Mouse (Mus musculus) ES-Bruce4 (cell line): ENCODE data around the gene Pakap. TPM values are rescaled to one million over a fixed set of nuclear protein-coding genes. Genes with fewer than 3 reads are reported as not detected.
A peak's percentile ranks its signal among the peaks of the same experiment; 100 is the strongest.

Experiments
- H3K27ac ChIP-seq: 2 replicates; pipeline ENCODE4 v1.5.1; 2012; ENCODE audit warnings: low read length, inconsistent platforms; ENCODE audit not compliant: insufficient read depth
- H3K27me3 ChIP-seq: 2 replicates; pipeline ENCODE4 v1.6.1; 2012; ENCODE audit warnings: mild to moderate bottlenecking, low read length, inconsistent platforms; ENCODE audit not compliant: control insufficient read depth, poor library complexity, insufficient read depth, severe bottlenecking
- H3K36me3 ChIP-seq: 2 replicates; pipeline ENCODE4 v1.6.1; 2012; ENCODE audit warnings: inconsistent platforms, mild to moderate bottlenecking, low read length, moderate library complexity; ENCODE audit not compliant: control insufficient read depth, poor library complexity, insufficient read depth, severe bottlenecking
- H3K4me1 ChIP-seq: one replicate; pipeline ENCODE4 v1.8.1; 2011; ENCODE audit warnings: low read length; ENCODE audit not compliant: control insufficient read depth, insufficient read depth
- H3K4me3 ChIP-seq: 2 replicates; pipeline ENCODE4 v1.5.1; 2011; ENCODE audit warnings: low read depth, mild to moderate bottlenecking, low read length
- H3K9ac ChIP-seq: 2 replicates; pipeline ENCODE4 v1.6.1; 2012; ENCODE audit warnings: low read depth, mild to moderate bottlenecking, inconsistent platforms; ENCODE audit not compliant: poor library complexity, severe bottlenecking
- H3K9me3 ChIP-seq: replicated peaks from 2 replicates; pipeline ENCODE4 v1.6.1; 2012; ENCODE audit warnings: mild to moderate bottlenecking, low read length, inconsistent platforms; ENCODE audit not compliant: control insufficient read depth, poor library complexity, insufficient read depth, severe bottlenecking
- CTCF ChIP-seq: IDR thresholded peaks from one replicate; pipeline ENCODE4 v1.8.1; 2011; ENCODE audit warnings: low read depth, low read length
- EP300 ChIP-seq: IDR thresholded peaks from 2 replicates; pipeline ENCODE4 v1.6.1; 2011; ENCODE audit warnings: low read depth, low read length; ENCODE audit not compliant: insufficient read depth
- POLR2A ChIP-seq: IDR thresholded peaks from one replicate; pipeline ENCODE4 v1.8.1; 2011; ENCODE audit warnings: low read length; ENCODE audit not compliant: insufficient read depth
- polyA plus RNA-seq: library from polyadenylated mRNA; stranded (reverse); fragments of >200 nt; gene quantifications from 2 replicates; pipeline ENCODE4 v1.2.4, GENCODE M21; 2011; ENCODE audit warnings: low read depth; ENCODE audit not compliant: missing spikeins, insufficient read depth, insufficient read length

The Pakap gene
- polyA plus RNA-seq, 1 experiment: 2.4 TPM

GRCm38 (mm10) chr4:57789118-57789517 lies 221.1 kb downstream of the Pakap start:
- no peak overlapping the region for H3K9ac ChIP-seq
- H3K9me3 ChIP-seq: no peaks in the 10 kb centered on the region
- no peaks in the 10 kb centered on the region; the same call in 1 of the 2 replicates for H3K27me3 ChIP-seq
- no peaks in the 10 kb centered on the region for H3K36me3 ChIP-seq
- H3K27ac ChIP-seq: peak overlapping the region; percentile 49; the same call in 1 of the 2 replicates
- peaks cover 5% of the 10 kb centered on the region for H3K4me1 ChIP-seq
- TF ChIP-seq CTCF: no peak
- TF ChIP-seq POLR2A: no peak
- TF ChIP-seq EP300: no peak
- no peak overlapping the region for H3K4me3 ChIP-seq

DNA sequence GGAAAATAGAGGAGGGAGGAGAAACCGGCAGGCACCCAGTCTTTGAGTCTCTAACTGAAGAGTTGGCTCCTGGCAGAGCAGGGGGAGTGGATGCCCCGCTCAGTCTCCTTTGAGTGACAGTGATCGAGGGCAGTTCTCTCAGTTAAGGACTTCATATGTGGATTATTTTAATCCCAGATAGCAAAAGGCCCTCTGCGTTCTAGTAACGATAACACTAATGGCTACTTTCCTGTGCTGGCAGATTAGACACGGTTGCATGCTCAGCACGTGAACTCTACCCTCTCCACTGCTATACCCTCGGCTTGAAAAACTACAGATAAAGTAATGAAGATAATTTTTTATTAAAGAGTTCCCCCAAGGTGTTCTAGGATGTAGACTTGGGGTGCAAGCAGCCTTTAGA lies 226.0 kb downstream of the Pakap start:
- Histone ChIP-seq H3K4me3 (no peak overlapping the region), H3K27me3 (no peaks in the 10 kb centered on the region), H3K4me1 (peaks cover 3% of the 10 kb centered on the region), H3K9me3 (no peaks in the 10 kb centered on the region), H3K36me3 (no peaks in the 10 kb centered on the region), H3K9ac (no peak overlapping the region; the same call in 1 of the 2 replicates), H3K27ac (peak overlapping the region; percentile 83)
- TF ChIP-seq EP300 (no peak), CTCF (no peak), POLR2A (no peak)

DNA sequence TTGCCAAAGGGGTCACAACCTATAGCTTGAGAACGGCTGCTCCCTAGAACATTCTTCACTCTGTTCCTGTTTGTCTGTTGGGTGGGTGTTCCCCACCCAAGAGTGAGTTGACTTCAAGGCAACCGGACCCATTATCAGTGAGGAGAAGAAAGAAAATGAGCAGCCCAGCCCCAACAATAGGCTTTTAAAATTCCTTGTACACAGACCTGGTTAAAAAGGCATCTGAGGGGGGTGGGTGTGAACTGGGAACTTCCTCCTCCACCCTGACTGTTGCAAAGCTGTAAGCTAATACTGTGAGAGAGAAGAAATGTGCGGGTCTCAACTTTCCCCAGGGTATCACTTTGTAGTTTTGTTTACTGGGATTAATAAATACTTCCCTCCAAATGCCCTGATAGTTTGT lies 226.6 kb downstream of the Pakap start:
- H3K4me1 ChIP-seq: peaks cover 3% of the 10 kb centered on the region
- H3K27ac ChIP-seq: peak overlapping the region; percentile 83
- H3K36me3 ChIP-seq: no peaks in the 10 kb centered on the region
- H3K9ac ChIP-seq: no peak overlapping the region
- TF ChIP-seq EP300 (0 out of 2 replicates have a peak, but pooled peaks have one; percentile 24), POLR2A (no peak), CTCF (no peak)
- H3K9me3 ChIP-seq: no peaks in the 10 kb centered on the region
- H3K4me3 ChIP-seq: no peak overlapping the region
- no peaks in the 10 kb centered on the region for H3K27me3 ChIP-seq

DNA sequence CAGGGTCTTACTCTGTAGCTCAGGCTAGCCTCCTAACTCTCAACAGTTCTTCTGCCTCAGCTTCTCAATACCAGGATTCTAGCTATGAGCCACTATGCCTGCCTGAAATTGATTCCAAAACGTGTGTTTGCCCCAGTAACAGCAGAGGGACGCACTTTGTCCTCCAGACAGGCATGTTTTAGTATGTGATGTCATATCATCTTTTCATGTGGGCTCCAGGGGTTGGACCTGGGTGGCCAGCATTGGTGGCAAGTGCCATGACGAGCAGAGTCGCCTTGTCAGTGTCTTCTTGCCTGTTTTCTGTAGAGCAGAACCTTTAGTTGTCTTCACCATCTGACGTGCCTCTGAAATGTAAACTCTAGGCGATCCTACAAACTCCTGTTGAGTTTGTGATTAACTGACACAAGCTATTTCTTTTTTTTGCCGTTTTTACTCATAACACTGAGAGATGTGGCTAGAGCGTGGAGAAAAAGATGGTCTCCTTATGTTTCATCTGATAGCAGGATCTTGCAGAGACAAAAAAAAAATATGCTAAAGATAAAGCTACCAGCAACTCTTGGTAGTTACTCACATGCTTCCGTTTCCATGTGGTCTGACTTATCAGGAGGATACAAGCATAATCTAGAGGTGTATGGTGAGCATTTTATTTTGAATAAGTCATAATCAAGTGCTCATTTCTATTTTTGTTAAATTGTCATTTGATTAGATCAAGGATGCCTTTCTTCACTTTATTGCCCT lies 229.7 kb downstream of the Pakap start:
- H3K4me3 ChIP-seq: no peak overlapping the region
- H3K27ac ChIP-seq: peak overlapping the region; percentile 39
- TF ChIP-seq POLR2A (no peak), EP300 (no peak), CTCF (no peak)
- H3K9ac ChIP-seq: no peak overlapping the region
- no peaks in the 10 kb centered on the region for H3K36me3 ChIP-seq
- H3K27me3 ChIP-seq: no peaks in the 10 kb centered on the region
- peaks cover 5% of the 10 kb centered on the region for H3K4me1 ChIP-seq
- no peaks in the 10 kb centered on the region for H3K9me3 ChIP-seq

DNA sequence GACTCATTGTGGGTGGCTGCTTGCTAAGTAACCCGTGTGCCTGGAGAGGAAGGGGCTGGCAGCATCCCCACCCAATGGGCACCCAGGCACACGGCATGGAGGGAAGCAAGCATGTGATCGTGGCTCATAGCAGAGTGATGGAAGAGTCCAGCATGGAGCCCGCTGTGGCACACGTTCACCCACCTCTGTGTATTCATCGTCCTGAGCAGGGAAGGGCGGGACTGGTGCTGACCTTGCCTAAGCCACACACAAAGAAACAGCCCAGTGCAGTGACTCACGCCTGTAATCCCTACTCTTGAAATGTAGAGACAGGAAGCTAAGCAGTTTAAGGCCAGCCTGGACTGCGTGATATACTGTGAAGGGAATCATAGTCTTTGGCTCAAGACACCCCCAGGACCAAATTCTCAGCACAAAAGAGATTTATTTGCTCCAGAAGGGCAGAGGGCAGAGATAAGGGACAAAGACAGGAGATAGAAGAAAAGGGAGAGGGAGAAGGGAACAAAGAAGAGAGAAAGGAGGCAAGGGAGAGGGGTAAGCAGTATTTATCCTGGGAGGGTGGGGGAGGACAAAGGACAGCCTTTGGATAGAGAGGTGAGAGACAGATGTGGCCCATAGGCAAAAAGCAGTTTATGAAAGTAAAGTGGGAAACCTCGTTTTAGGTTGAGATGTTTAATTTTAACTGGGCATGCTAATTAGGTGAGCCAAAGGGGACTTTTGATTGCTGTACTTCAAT lies 230.5 kb downstream of the Pakap start:
- Histone ChIP-seq H3K36me3 (no peaks in the 10 kb centered on the region), H3K27ac (peak overlapping the region; percentile 39), H3K9me3 (no peaks in the 10 kb centered on the region), H3K4me1 (peaks cover 5% of the 10 kb centered on the region), H3K9ac (no peak overlapping the region), H3K27me3 (no peaks in the 10 kb centered on the region), H3K4me3 (no peak overlapping the region)
- TF ChIP-seq CTCF: no peak
- TF ChIP-seq EP300: peak; percentile 77; the same call in 1 of the 2 replicates

DNA sequence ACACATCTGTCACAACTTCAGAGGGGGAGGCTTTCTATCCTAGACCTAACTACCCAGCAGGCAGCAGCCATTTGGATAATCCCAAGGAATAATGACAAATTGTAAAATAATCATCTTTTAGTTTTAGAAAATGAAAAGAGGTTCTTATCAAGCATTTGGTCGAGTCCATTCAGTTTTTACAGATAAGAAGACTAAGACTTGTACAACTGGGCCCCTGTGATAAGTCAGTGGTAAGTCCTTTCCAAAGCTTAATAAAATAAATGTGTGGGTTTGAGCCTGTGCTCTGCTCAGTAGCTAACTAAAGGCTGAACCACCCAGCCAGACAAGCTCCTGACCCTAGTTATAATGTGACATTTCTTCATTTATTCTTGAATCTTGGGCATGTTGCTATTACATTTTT lies 231.3 kb downstream of the Pakap start:
- Histone ChIP-seq H3K27ac (no peak overlapping the region), H3K36me3 (no peaks in the 10 kb centered on the region), H3K4me3 (no peak overlapping the region), H3K9ac (no peak overlapping the region), H3K4me1 (peaks cover 5% of the 10 kb centered on the region), H3K9me3 (no peaks in the 10 kb centered on the region), H3K27me3 (no peaks in the 10 kb centered on the region)
- TF ChIP-seq CTCF (no peak), POLR2A (no peak), EP300 (no peak)
